Mouse (Mus musculus) hindbrain, embryonic 13.5 days (tissue): ENCODE measurements around the gene Wee2. TPM values are rescaled to one million over a fixed set of nuclear protein-coding genes. Genes with fewer than 3 reads are reported as not detected.

Source experiments
- ATAC-seq: fragments of 200-750 bp; cut with Nextera tagmentation; 2 replicates; pipeline ENCODE4 v1.8.0; 2017; ENCODE audit warnings: moderate TSS enrichment; ENCODE audit not compliant: low FRiP score
- H3K27ac ChIP-seq: fragments of 300-500 bp; sonication (generic); 2 replicates; pipeline ENCODE4 v1.5.1; 2015; ENCODE audit warnings: inconsistent platforms, mild to moderate bottlenecking, moderate library complexity
- H3K27me3 ChIP-seq: fragments of 300-500 bp; sonication (generic); 2 replicates; pipeline ENCODE4 v1.6.1; 2015; ENCODE audit warnings: mild to moderate bottlenecking, inconsistent platforms
- H3K36me3 ChIP-seq: fragments of 300-500 bp; sonication (generic); 2 replicates; pipeline ENCODE4 v1.6.1; 2015; ENCODE audit warnings: mild to moderate bottlenecking, inconsistent platforms
- H3K4me1 ChIP-seq: fragments of 300-500 bp; sonication (generic); replicated peaks from 2 replicates; pipeline ENCODE4 v1.6.1; 2015; ENCODE audit warnings: inconsistent platforms
- H3K4me2 ChIP-seq: fragments of 300-500 bp; sonication (generic); 2 replicates; pipeline ENCODE4 v1.6.1; 2015; ENCODE audit warnings: inconsistent platforms, mild to moderate bottlenecking, moderate library complexity
- H3K4me3 ChIP-seq: fragments of 300-500 bp; sonication (generic); 2 replicates; pipeline ENCODE4 v1.5.1; 2015; ENCODE audit warnings: mild to moderate bottlenecking, inconsistent platforms
- H3K9ac ChIP-seq: fragments of 300-500 bp; sonication (generic); 2 replicates; pipeline ENCODE4 v1.6.1; 2015; ENCODE audit warnings: mild to moderate bottlenecking, inconsistent platforms
- H3K9me3 ChIP-seq: fragments of 300-500 bp; sonication (generic); 2 replicates; pipeline ENCODE4 v1.6.1; 2016; ENCODE audit warnings: inconsistent platforms
- WGBS: fragments of 180-500 bp; shearing (Covaris S2); methylation state at CpG from one replicate; pipeline ENCODE4 v1.1.7; 2015; 5-methylcytosine and 5-hydroxymethylcytosine counted together
- polyA plus RNA-seq: library from polyadenylated mRNA; unstranded; fragments of >200 nt; fragmentation: Nextera tagmentation; extraction: Ambion mirVana; gene quantifications from 2 replicates; pipeline ENCODE4 v1.2.1, GENCODE M21; 2015

The Wee2 gene
- 0.18 and 0.25 TPM in 2 replicates for polyA plus RNA-seq

GRCm38 (mm10) chr6:40438936-40439335, at the start of gene Wee2:
TSS of gene Wee2 (plus strand) at chr6:40439088.
- Histone ChIP-seq H3K9ac (no peak within 1 kb of the TSS), H3K36me3 (no peaks in the 10 kb centered on the region), H3K4me1 (peaks cover 12% of the 10 kb centered on the region), H3K4me3 (no peak within 1 kb of the TSS), H3K27me3 (peaks cover 29% of the 10 kb centered on the region), H3K27ac (no peak within 1 kb of the TSS), H3K4me2 (peak within 1 kb of the TSS; percentile 10; the same call in 1 of the 2 replicates), H3K9me3 (no peaks in the 10 kb centered on the region)
- ATAC-seq = no peak
- WGBS = 74% methylated on average over 5 of the region's 5 CpGs

- Histone ChIP-seq H3K9me3 (no peaks in the 10 kb centered on the region), H3K4me2 (no peak overlapping the region), H3K9ac (no peak overlapping the region), H3K4me1 (no peaks in the 10 kb centered on the region), H3K4me3 (no peak overlapping the region), H3K27me3 (no peaks in the 10 kb centered on the region), H3K36me3 (peaks cover 8% of the 10 kb centered on the region; the same call in 1 of the 2 replicates), H3K27ac (no peak overlapping the region)
- 96% methylated on average over 1 of the region's 1 CpGs for WGBS
- no peak for ATAC-seq
Measured at GRCm38 (mm10) chr6:40390975-40391374, 47.9 kb upstream of the Wee2 start.

GRCm38 (mm10) chr6:40393213-40393612, 45.7 kb upstream of the Wee2 start:
- no peaks in the 10 kb centered on the region for H3K4me1 ChIP-seq
- 0 out of 2 replicates have a peak overlapping the region, but pooled peaks have one; percentile 40 for H3K27ac ChIP-seq
- no peaks in the 10 kb centered on the region for H3K9me3 ChIP-seq
- 8% methylated on average over 3 of the region's 3 CpGs for WGBS
- peak; percentile 95 for ATAC-seq
- H3K27me3 ChIP-seq = no peaks in the 10 kb centered on the region
- no peak overlapping the region for H3K4me3 ChIP-seq
- H3K4me2 ChIP-seq = no peak overlapping the region; the same call in 1 of the 2 replicates
- H3K9ac ChIP-seq = no peak overlapping the region
- H3K36me3 ChIP-seq = peaks cover 15% of the 10 kb centered on the region

GRCm38 (mm10) chr6:40402031-40402430, 36.9 kb upstream of the Wee2 start:
- WGBS = 95% methylated on average over 2 of the region's 2 CpGs
- H3K4me3 ChIP-seq = no peak overlapping the region
- H3K27me3 ChIP-seq = no peaks in the 10 kb centered on the region
- no peak overlapping the region for H3K4me2 ChIP-seq
- H3K9ac ChIP-seq = no peak overlapping the region
- no peak overlapping the region for H3K27ac ChIP-seq
- no peaks in the 10 kb centered on the region for H3K4me1 ChIP-seq
- no peak for ATAC-seq
- 0 out of 2 replicates have a peak, but pooled peaks cover 3% of the 10 kb centered on the region for H3K9me3 ChIP-seq
- H3K36me3 ChIP-seq = peaks cover 77% of the 10 kb centered on the region

- no peak for ATAC-seq
- 94% methylated on average over 4 of the region's 4 CpGs for WGBS
Measured at GRCm38 (mm10) chr6:40403640-40404285, 35.1 kb upstream of the Wee2 start.

GRCm38 (mm10) chr6:40411085-40411484, 27.8 kb upstream of the Wee2 start:
- no peaks in the 10 kb centered on the region for H3K9me3 ChIP-seq
- H3K27ac ChIP-seq = no peak overlapping the region
- H3K36me3 ChIP-seq = peaks cover 58% of the 10 kb centered on the region
- H3K4me3 ChIP-seq = no peak overlapping the region
- H3K4me1 ChIP-seq = no peaks in the 10 kb centered on the region
- H3K9ac ChIP-seq = no peak overlapping the region
- ATAC-seq = no peak
- H3K27me3 ChIP-seq = no peaks in the 10 kb centered on the region
- WGBS = 95% methylated on average over 3 of the region's 3 CpGs
- no peak overlapping the region for H3K4me2 ChIP-seq

More at GRCm38 (mm10) chr6:40403640-40404285, 35.1 kb upstream of the Wee2 start:
- H3K9me3 ChIP-seq = 0 out of 2 replicates have a peak, but pooled peaks cover 2% of the 10 kb centered on the region
- no peak overlapping the region for H3K9ac ChIP-seq
- H3K4me2 ChIP-seq = no peak overlapping the region
- no peaks in the 10 kb centered on the region for H3K27me3 ChIP-seq
- peaks cover 81% of the 10 kb centered on the region for H3K36me3 ChIP-seq
- no peaks in the 10 kb centered on the region for H3K4me1 ChIP-seq
- H3K27ac ChIP-seq = no peak overlapping the region
- no peak overlapping the region for H3K4me3 ChIP-seq

- Histone ChIP-seq H3K4me3 (no peak overlapping the region), H3K27me3 (no peaks in the 10 kb centered on the region), H3K4me1 (no peaks in the 10 kb centered on the region), H3K27ac (no peak overlapping the region), H3K9me3 (no peaks in the 10 kb centered on the region), H3K36me3 (peaks cover 46% of the 10 kb centered on the region), H3K4me2 (no peak overlapping the region), H3K9ac (no peak overlapping the region)
- WGBS = 88% methylated on average over 5 of the region's 5 CpGs
- no peak for ATAC-seq
Measured at GRCm38 (mm10) chr6:40413046-40413445, 25.8 kb upstream of the Wee2 start.

- peaks cover 41% of the 10 kb centered on the region for H3K36me3 ChIP-seq
- H3K4me1 ChIP-seq = no peaks in the 10 kb centered on the region
- H3K9ac ChIP-seq = no peak overlapping the region
- H3K4me3 ChIP-seq = no peak overlapping the region
- no peak for ATAC-seq
- no peaks in the 10 kb centered on the region for H3K27me3 ChIP-seq
- no peak overlapping the region for H3K4me2 ChIP-seq
- no peak overlapping the region for H3K27ac ChIP-seq
- 92% methylated on average over 3 of the region's 3 CpGs for WGBS
- H3K9me3 ChIP-seq = no peaks in the 10 kb centered on the region
Measured at GRCm38 (mm10) chr6:40413565-40413964, 25.3 kb upstream of the Wee2 start.

GRCm38 (mm10) chr6:40415799-40416198, 23.1 kb upstream of the Wee2 start:
- H3K9me3 ChIP-seq = no peaks in the 10 kb centered on the region
- no peak overlapping the region for H3K27ac ChIP-seq
- ATAC-seq = no peak
- H3K4me1 ChIP-seq = no peaks in the 10 kb centered on the region
- H3K4me3 ChIP-seq = no peak overlapping the region
- H3K4me2 ChIP-seq = no peak overlapping the region
- WGBS = 81% methylated on average over 5 of the region's 5 CpGs
- H3K36me3 ChIP-seq = peaks cover 29% of the 10 kb centered on the region
- H3K9ac ChIP-seq = no peak overlapping the region
- no peaks in the 10 kb centered on the region for H3K27me3 ChIP-seq

- 89% methylated on average over 4 of the region's 4 CpGs for WGBS
- Histone ChIP-seq H3K4me1 (no peaks in the 10 kb centered on the region), H3K36me3 (peaks cover 23% of the 10 kb centered on the region), H3K4me3 (no peak overlapping the region), H3K9ac (no peak overlapping the region), H3K9me3 (no peaks in the 10 kb centered on the region), H3K27ac (no peak overlapping the region), H3K4me2 (no peak overlapping the region), H3K27me3 (no peaks in the 10 kb centered on the region)
- no peak for ATAC-seq
Measured at GRCm38 (mm10) chr6:40418386-40418785, 20.5 kb upstream of the Wee2 start.

GRCm38 (mm10) chr6:40421099-40421498, 17.8 kb upstream of the Wee2 start:
- peaks cover 18% of the 10 kb centered on the region for H3K36me3 ChIP-seq
- 96% methylated on average over 6 of the region's 6 CpGs for WGBS
- no peaks in the 10 kb centered on the region for H3K4me1 ChIP-seq
- H3K4me2 ChIP-seq = no peak overlapping the region
- no peaks in the 10 kb centered on the region for H3K27me3 ChIP-seq
- no peak for ATAC-seq
- no peak overlapping the region for H3K9ac ChIP-seq
- no peaks in the 10 kb centered on the region for H3K9me3 ChIP-seq
- H3K27ac ChIP-seq = no peak overlapping the region
- H3K4me3 ChIP-seq = no peak overlapping the region

GRCm38 (mm10) chr6:40423013-40423412, 15.9 kb upstream of the Wee2 start:
- Histone ChIP-seq H3K27ac (no peak overlapping the region), H3K4me3 (no peak overlapping the region), H3K4me1 (no peaks in the 10 kb centered on the region), H3K4me2 (no peak overlapping the region), H3K9ac (no peak overlapping the region), H3K36me3 (peaks cover 10% of the 10 kb centered on the region), H3K27me3 (no peaks in the 10 kb centered on the region), H3K9me3 (no peaks in the 10 kb centered on the region)
- no peak for ATAC-seq
- 96% methylated on average over 1 of the region's 1 CpGs for WGBS

- no peaks in the 10 kb centered on the region for H3K9me3 ChIP-seq
- WGBS = 71% methylated on average over 1 of the region's 1 CpGs
- no peaks in the 10 kb centered on the region for H3K27me3 ChIP-seq
- H3K9ac ChIP-seq = no peak overlapping the region
- H3K4me2 ChIP-seq = no peak overlapping the region
- H3K36me3 ChIP-seq = peaks cover 10% of the 10 kb centered on the region
- H3K4me3 ChIP-seq = no peak overlapping the region
- no peak for ATAC-seq
- H3K4me1 ChIP-seq = no peaks in the 10 kb centered on the region; the same call in 1 of the 2 replicates
- H3K27ac ChIP-seq = no peak overlapping the region
Measured at GRCm38 (mm10) chr6:40423774-40424173, 15.1 kb upstream of the Wee2 start.
